Mouse (Mus musculus) thymus, postnatal 0 days (tissue): Measurements from ENCODE around the gene Slc16a13. TPM values are rescaled to one million over a fixed set of nuclear protein-coding genes. Genes with fewer than 3 reads are reported as not detected.

Experiments used
- DNase-seq: peaks from one replicate; pipeline ENCODE4 v3.0.0-alpha.2; 2015; ENCODE audit warnings: low spot score
- polyA plus RNA-seq: library from polyadenylated mRNA; unstranded; fragments of >200 nt; fragmentation: Nextera tagmentation; extraction: Ambion mirVana; gene quantifications from 2 replicates; pipeline ENCODE4 v1.2.1, GENCODE M21; 2015

Gene Slc16a13
- polyA plus RNA-seq, result 2.3 and 2.4 TPM in 2 replicates

GRCm38 (mm10) chr11:70220731-70221602 lies at the start of gene Slc16a13:
Slc16a13 (minus strand) TSS chr11:70221064.
- peak; percentile 94 for DNase-seq

DNA sequence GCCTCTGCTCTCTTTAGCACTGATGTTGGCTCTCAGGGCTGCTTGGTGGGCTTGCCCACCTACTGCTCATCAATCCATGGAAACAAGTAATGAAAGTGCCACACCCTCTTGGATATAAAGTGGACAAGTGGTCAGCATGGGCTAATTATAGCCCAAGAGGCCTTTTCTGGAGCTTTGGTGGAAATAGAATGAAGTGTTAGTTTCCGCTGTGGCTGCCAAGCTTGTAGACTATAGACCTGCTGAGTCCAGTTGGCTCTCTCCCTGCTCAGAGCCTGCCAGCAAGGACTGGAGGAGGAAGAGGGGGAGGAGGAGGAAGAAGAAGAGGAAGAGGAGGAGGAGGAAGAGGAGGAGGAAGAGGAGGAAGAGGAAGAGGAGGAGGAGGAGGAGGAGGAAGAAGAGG lies 45.5 kb upstream of the Slc16a13 start:
- DNase-seq, result no peak

DNA sequence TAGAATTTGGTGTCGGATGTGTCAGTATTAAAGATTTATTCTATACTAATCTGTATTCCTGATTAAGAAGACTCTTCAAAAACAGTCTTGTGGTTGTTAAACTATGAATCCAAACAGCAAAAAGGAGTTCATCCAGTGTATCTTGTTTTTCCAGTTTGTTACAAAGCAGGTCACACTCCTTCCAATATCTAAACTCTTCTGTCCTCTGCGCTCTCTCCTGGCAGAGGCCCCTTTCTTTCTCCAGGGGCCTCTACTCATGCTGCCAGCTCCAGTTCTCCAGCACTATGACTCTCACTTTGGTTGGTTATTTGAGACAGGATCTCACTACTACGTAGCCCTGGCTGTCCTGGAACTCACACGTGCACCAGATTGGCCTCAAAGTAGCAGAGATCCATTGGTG lies 45.0 kb upstream of the Slc16a13 start:
- DNase-seq, result no peak

DNA sequence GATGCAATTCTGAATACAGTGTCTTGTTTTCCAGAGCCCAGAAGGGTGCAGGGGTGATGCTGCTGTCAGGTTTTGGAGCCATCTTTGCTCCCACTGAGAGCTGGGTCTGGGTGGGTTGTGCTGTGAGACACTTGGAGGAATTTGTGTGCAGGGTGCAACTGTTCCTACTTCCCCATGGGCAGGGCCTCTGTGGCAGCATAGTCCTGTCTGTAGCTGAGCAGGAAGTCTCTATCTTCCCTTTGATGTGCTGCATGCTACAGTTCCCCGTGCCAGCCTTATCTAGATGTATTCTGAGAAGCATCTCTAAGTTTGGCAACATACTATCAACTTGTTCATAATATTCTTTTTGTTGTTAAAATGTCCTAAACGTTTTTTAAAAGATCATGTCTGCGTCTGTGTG lies 44.4 kb upstream of the Slc16a13 start:
- peak; percentile 79 for DNase-seq

GRCm38 (mm10) chr11:70259035-70259434 lies 38.2 kb upstream of the Slc16a13 start:
- DNase-seq, result no peak

GRCm38 (mm10) chr11:70254931-70255531 lies 34.2 kb upstream of the Slc16a13 start, which contains the start of gene Alox12:
Alox12 (minus strand) TSS chr11:70255353.
- no peak for DNase-seq

GRCm38 (mm10) chr11:70254337-70254736 lies 33.5 kb upstream of the Slc16a13 start:
- no peak for DNase-seq

- DNase-seq, result peak; percentile 0
Observed at GRCm38 (mm10) chr11:70251853-70252252, 31.0 kb upstream of the Slc16a13 start.

DNA sequence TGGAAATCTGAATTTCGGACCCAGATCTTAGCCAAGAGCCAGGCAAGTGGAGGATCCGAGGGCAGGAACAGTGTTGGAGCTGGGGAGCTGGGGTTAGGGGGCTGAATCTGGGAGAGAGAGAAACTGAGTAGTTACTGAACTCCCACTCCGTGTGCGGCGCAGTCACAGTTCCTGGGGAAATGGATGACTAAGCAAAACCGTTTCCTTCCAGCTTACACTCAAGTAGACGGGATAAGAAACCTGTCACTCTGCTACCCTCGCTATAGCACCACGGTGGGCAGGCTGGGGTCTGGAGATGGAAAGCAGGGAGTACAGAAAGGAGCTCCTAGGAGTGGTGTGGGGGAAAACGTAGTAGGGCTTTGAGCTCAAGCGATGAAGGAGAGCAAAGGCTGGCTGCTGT lies 29.3 kb upstream of the Slc16a13 start:
- DNase-seq, result no peak

- peak; percentile 82 for DNase-seq
Observed at GRCm38 (mm10) chr11:70247136-70247845, 26.4 kb upstream of the Slc16a13 start.

DNA sequence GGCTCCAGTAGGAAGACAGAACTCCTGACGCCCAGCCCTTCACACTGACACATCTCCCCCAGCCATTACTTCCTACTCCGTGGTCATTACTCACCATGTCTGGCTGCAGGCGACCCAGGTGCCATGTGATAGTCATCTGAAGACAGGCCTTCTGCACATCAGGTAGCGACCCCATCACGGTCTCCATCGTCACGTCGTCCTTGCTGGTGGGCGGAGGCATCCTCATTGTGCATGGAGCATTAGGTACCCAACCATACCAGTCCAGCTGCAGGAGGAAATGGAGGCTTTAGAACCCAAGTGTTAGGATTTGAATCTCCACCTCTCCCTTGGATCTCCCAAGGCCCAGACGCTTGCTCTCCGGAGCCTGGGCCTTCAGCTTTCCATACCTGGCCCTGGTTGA lies 21.7 kb upstream of the Slc16a13 start:
- no peak for DNase-seq

DNA sequence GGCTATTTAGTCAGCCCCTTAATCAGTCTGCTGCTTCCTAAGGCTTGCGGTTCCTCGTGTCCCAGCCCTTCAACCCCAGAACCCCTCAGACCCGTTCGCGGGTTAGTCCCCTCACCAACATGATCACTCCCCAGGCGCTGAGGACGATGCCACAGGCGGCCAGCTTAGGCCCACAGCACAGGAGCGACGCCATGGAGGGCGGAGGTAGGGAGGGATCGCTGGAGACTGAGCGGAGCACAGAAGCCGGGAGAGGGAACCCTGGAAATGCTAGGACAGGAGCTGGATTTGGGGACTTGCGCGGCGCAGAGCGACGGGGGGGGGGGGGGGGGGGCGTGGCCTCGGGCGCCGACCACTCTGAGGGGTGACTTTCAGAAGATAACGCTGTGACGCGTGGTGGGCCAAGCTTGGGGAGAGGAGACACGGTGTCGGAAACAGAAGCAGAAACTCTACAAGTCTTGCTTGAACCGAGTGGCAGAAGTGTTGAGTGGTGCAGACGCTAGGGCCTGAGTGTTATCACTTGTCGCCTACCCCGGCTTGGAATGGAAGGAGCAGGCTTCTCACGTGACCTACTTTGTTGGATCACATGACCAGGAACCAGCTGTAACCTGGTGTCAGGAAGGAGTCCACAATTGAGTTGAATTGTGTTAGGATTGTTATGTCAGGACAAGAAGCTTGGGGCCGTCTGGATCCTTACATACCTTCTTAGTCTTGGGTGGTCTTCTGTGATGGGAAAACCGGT lies 18.8 kb upstream of the Slc16a13 start, which contains the start of the genes Gm21988 and Rnasek:
Gm21988 (minus strand) TSS at position 290 of the 739 bp plus-strand sequence.
Rnasek (minus strand) TSS at position 302 of the 739 bp plus-strand sequence.
- peak; percentile 86 for DNase-seq

DNA sequence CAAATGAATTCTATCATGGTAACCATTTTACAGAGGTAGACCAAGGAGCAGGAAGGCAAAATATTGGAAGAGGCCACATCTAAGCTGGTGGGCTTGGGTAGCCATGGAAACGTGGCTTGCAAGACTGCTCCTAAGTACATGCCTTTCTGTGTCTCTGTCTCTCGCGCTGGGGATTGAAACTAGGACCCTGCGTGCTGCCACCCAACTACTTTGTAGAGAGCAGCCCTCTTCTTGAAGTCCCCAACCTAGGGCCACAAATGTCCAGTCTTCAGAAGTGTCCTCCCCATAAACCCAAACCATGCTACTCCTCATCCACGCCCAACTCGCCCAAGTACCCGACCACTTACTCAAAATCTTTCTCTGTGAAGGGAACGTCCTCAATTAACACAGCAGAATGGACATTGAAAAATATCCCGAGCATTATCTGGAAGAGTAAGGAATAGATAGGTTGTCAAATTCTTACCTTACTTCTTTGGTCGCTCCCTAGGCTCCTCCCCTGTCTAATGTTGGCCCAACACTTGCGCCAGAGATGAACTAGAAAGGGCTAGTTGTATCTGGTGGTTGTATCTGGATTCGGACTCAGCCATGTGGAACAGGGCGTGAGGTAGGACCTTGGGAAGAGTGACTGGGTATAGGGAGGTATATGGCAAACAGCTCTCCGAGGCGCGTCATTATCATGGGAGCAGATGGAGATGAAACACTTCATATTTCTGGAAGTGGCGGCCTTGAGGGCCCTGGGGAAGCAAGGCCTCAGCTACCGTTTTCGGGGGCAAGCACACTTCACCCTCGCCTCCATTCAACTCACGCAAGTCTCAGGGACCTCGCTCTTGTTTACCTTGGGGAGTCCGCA lies 18.0 kb upstream of the Slc16a13 start:
- DNase-seq, result no peak

GRCm38 (mm10) chr11:70237457-70238167 lies 16.7 kb upstream of the Slc16a13 start, which contains the start of gene 0610010K14Rik:
0610010K14Rik (minus strand) TSS chr11:70237914.
- peak; percentile 97 for DNase-seq

GRCm38 (mm10) chr11:70236717-70237116 lies 15.9 kb upstream of the Slc16a13 start:
- no peak for DNase-seq

GRCm38 (mm10) chr11:70235254-70235900 lies 14.5 kb upstream of the Slc16a13 start:
- DNase-seq, result no peak

DNA sequence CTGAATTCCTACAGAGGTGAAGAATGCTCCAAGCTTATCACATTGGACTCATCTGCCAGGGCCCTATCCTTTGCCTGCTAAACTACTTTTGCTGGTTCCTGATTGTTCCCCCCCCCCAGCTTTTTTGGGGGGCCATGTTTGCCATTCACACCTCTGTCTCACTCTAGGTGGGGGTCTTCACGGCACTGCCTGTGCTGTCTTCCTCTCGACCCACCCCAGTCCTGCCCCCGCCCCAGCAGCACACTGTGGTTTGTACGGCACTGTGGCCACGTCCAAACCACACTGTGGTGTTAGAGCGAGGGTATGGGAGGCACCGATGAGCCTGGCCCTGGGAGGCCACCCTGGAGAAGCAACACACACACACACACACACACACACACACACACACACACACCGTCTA lies 13.6 kb upstream of the Slc16a13 start:
- DNase-seq, result no peak

- no peak for DNase-seq
Observed at GRCm38 (mm10) chr11:70234037-70234436, 13.2 kb upstream of the Slc16a13 start.

- no peak for DNase-seq
Observed at GRCm38 (mm10) chr11:70233016-70233415, 12.2 kb upstream of the Slc16a13 start.
